Mouse (Mus musculus) CH12.LX (cell line): Measurements from ENCODE around the gene Abca17.

Source experiments
- CHD2 ChIP-seq: IDR thresholded peaks from 2 replicates; pipeline ENCODE4 v1.6.1; 2011; ENCODE audit warnings: low read length, improper control_type of control experiment
- CTCF ChIP-seq, 2 experiments: IDR thresholded peaks in 1 of 2; conservative IDR thresholded peaks in 1 of 2; 2 replicates each; pipeline ENCODE4 v1.5.1; 2011 to 2012; ENCODE audit warnings: low read depth in 2 of 2, low read length in 2 of 2, improper control_type of control experiment in 1 of 2, inconsistent platforms in 1 of 2, mild to moderate bottlenecking in 1 of 2, moderate library complexity in 1 of 2
- EP300 ChIP-seq: IDR thresholded peaks from 2 replicates; pipeline ENCODE4 v1.6.1; 2011; ENCODE audit warnings: low read length, improper control_type of control experiment
- ETS1 ChIP-seq: conservative IDR thresholded peaks from 2 replicates; pipeline ENCODE4 v1.6.1; 2012; ENCODE audit warnings: low read depth, mild to moderate bottlenecking, inconsistent platforms, low read length, improper control_type of control experiment, moderate library complexity
- HCFC1 ChIP-seq: IDR thresholded peaks from 2 replicates; pipeline ENCODE4 v1.6.1; 2012; ENCODE audit warnings: low read depth, mild to moderate bottlenecking, inconsistent platforms, low read length, improper control_type of control experiment
- MAFK ChIP-seq: IDR thresholded peaks from 2 replicates; pipeline ENCODE4 v1.6.1; 2011; ENCODE audit warnings: low read length, improper control_type of control experiment; ENCODE audit not compliant: insufficient replicate concordance
- MAX ChIP-seq: IDR thresholded peaks from 2 replicates; pipeline ENCODE4 v1.6.1; 2011; ENCODE audit warnings: low read length, improper control_type of control experiment
- MXI1 ChIP-seq: IDR thresholded peaks from 2 replicates; pipeline ENCODE4 v1.6.1; 2011; ENCODE audit warnings: mild to moderate bottlenecking, low read depth, low read length, improper control_type of control experiment
- NRF1 ChIP-seq: IDR thresholded peaks from 2 replicates; pipeline ENCODE4 v1.6.1; 2014; ENCODE audit warnings: low read depth, mild to moderate bottlenecking, inconsistent platforms, low read length, improper control_type of control experiment, moderate library complexity
- POLR2A ChIP-seq: IDR thresholded peaks from 2 replicates; pipeline ENCODE4 v1.6.1; 2011; ENCODE audit warnings: low read depth, mild to moderate bottlenecking, improper control_type of control experiment, low read length
- SMC3 ChIP-seq: IDR thresholded peaks from 2 replicates; pipeline ENCODE4 v1.6.1; 2011; ENCODE audit warnings: low read depth, low read length, improper control_type of control experiment
- UBTF ChIP-seq: IDR thresholded peaks from 2 replicates; pipeline ENCODE4 v1.6.1; 2012; ENCODE audit warnings: low read depth, mild to moderate bottlenecking, inconsistent platforms, low read length, improper control_type of control experiment, moderate library complexity

GRCm38 (mm10) chr17:24320826-24321225 is 30.0 kb downstream of the Abca17 start:
- TF ChIP-seq CTCF (conservative IDR thresholded peaks at IDR 0.05 in 1 of 2, IDR thresholded peaks at IDR 0.05 in 1 of 2; ENCODE audit: low read depth in 2 of 2, low read length in 2 of 2) (no peak), MAFK (no peak), HCFC1 (no peak), POLR2A (no peak), SMC3 (no peak), EP300 (no peak), MXI1 (no peak), CHD2 (no peak), MAX (no peak), UBTF (no peak), NRF1 (no peak), ETS1 (no peak)
